Mouse (Mus musculus) hindbrain, embryonic 15.5 days (tissue): Measurements from ENCODE around the gene Usp1. TPM values are rescaled to one million over a fixed set of nuclear protein-coding genes. Genes with fewer than 3 reads are reported as not detected.

Experiments used
- polyA plus RNA-seq: library from polyadenylated mRNA; unstranded; fragments of >200 nt; fragmentation: Nextera tagmentation; extraction: Ambion mirVana; gene quantifications from 2 replicates; pipeline ENCODE4 v1.2.1, GENCODE M21; 2015

Usp1 gene
- polyA plus RNA-seq, 1 experiment from 2014 or later, result 33.2 TPM

Other genes starting within 250 kb of the Usp1 start
- gene L1td1, start 197.1 kb upstream of the Usp1 start, polyA plus RNA-seq, result 0.08 TPM in 1 of 2 replicates, not detected in the other
- gene Kank4, start 106.3 kb upstream of the Usp1 start, polyA plus RNA-seq, result 0.64 and 0.69 TPM in 2 replicates
- not detected in 2 replicates for gene I0C0044D17Rik, start 100.0 kb upstream of the Usp1 start, polyA plus RNA-seq
- gene Angptl3, start 107.1 kb downstream of the Usp1 start, polyA plus RNA-seq, result 1.2 and 1.4 TPM in 2 replicates
- 58.1 and 59.1 TPM in 2 replicates for gene Dock7, start 197.1 kb downstream of the Usp1 start, polyA plus RNA-seq